Mouse (Mus musculus): Measurements from ENCODE around the gene Acvr1c. TPM values are rescaled to one million over a fixed set of nuclear protein-coding genes. Genes with fewer than 3 reads are reported as not detected.

Acvr1c gene
- not detected for total RNA-seq (2023)

DNA sequence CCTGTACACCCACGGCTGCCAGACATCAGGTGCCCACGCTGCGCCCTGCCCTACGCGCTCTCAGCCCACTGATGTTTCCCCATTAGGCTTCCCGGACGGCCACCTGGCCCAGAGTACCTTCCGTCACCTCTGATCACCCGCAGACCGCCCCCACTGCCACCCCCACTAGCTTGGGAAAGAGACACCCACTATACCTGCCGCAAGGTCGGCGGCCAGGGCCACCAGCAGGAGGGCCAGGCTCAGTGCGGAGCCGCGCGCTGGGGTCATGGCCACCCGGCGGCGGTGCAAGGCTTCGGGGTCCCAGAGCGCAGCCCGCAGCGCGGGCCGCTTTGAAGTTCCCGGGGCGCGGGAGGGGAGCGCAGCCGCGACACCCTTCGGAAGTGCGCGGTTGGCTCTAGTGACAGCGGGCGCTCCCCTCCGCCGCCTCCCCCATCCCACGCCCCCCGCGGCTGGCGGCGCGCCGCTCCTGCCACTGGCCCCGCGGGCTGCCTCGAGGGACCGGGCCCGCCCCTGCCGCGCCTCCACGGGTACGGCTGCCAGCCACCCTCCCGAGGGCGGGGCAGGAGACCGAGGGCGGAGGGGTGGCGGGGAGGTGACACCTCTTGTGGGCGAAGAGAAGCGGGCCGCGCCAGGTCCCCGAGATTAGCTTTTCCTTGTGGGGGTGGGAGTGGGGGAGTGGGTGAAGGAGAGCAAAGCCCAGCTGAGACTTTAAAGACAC lies at the start of gene Acvr1c:
Acvr1c (minus strand) TSS at position 482 of the 718 bp plus-strand sequence.

Other genes starting within 250 kb of the Acvr1c start
- gene Cytip, start 162.4 kb downstream of the Acvr1c start, total RNA-seq (2023), result 100 to 1,000 TPM; 218 to 252 TPM
- not detected for gene Gm17409, start 112.2 kb upstream of the Acvr1c start, total RNA-seq (2023)
- 1 to 10 TPM; 2.5 to 3.9 TPM for gene Acvr1, start 209.3 kb upstream of the Acvr1c start, total RNA-seq (2023)
- under 1 TPM in 1 of 2 experiments, not detected in 1; 0.60 TPM for gene Upp2, start 209.4 kb upstream of the Acvr1c start, total RNA-seq (2023)

Measured in neutrophil, adult 59 days (primary cell).